Mouse (Mus musculus) liver, embryonic 13.5 days (tissue): ENCODE data around the gene Fig4. TPM values are rescaled to one million over a fixed set of nuclear protein-coding genes. Genes with fewer than 3 reads are reported as not detected.
A peak's percentile ranks its signal among the peaks of the same experiment; 100 is the strongest.

Experiments
- ATAC-seq: fragments of 200-750 bp; cut with Nextera tagmentation; 2 replicates; pipeline ENCODE4 v1.8.0; 2017; ENCODE audit warnings: low read depth, mild to moderate bottlenecking, moderate number of reproducible peaks, moderate library complexity
- DNase-seq: peaks from one replicate; pipeline ENCODE4 v3.0.0; 2022
- H3K27ac ChIP-seq: fragments of 300-500 bp; sonication (generic); 2 replicates; pipeline ENCODE4 v1.5.1; 2015; ENCODE audit warnings: moderate library complexity, mild to moderate bottlenecking, inconsistent platforms
- H3K27me3 ChIP-seq: fragments of 300-500 bp; sonication (generic); 2 replicates; pipeline ENCODE4 v1.6.1; 2015; ENCODE audit warnings: mild to moderate bottlenecking, inconsistent platforms
- H3K36me3 ChIP-seq: fragments of 300-500 bp; sonication (generic); 2 replicates; pipeline ENCODE4 v1.6.1; 2015; ENCODE audit warnings: mild to moderate bottlenecking, inconsistent platforms
- H3K4me1 ChIP-seq: fragments of 300-500 bp; sonication (generic); replicated peaks from 2 replicates; pipeline ENCODE4 v1.6.1; 2015; ENCODE audit warnings: inconsistent platforms
- H3K4me2 ChIP-seq: fragments of 300-500 bp; sonication (generic); 2 replicates; pipeline ENCODE4 v1.6.1; 2015; ENCODE audit warnings: inconsistent platforms, mild to moderate bottlenecking, moderate library complexity
- H3K4me3 ChIP-seq: fragments of 300-500 bp; sonication (generic); replicated peaks from 2 replicates; pipeline ENCODE4 v1.5.1; 2015; ENCODE audit warnings: mild to moderate bottlenecking, inconsistent platforms
- H3K9ac ChIP-seq: fragments of 300-500 bp; sonication (generic); 2 replicates; pipeline ENCODE4 v1.6.1; 2015; ENCODE audit warnings: mild to moderate bottlenecking, inconsistent platforms
- H3K9me3 ChIP-seq: fragments of 300-500 bp; sonication (generic); replicated peaks from 2 replicates; pipeline ENCODE4 v1.6.1; 2016; ENCODE audit warnings: inconsistent platforms
- WGBS: fragments of 180-500 bp; shearing (Covaris S2); methylation state at CpG from one replicate; pipeline ENCODE4 v1.1.7; 2015; ENCODE audit not compliant: insufficient replicate concordance; 5-methylcytosine and 5-hydroxymethylcytosine counted together
- polyA plus RNA-seq: library from polyadenylated mRNA; unstranded; fragments of >200 nt; fragmentation: Nextera tagmentation; extraction: Ambion mirVana; gene quantifications from 2 replicates; pipeline ENCODE4 v1.2.1, GENCODE M21; 2015

Fig4 gene
- polyA plus RNA-seq, 1 experiment from 2014 or later: 9.9 TPM

GRCm38 (mm10) chr10:41182644-41183043, 120.4 kb downstream of the Fig4 start:
- peaks cover 17% of the 10 kb centered on the region for H3K4me1 ChIP-seq
- H3K36me3 ChIP-seq: no peaks in the 10 kb centered on the region
- WGBS: 33% methylated on average over 6 of the region's 6 CpGs
- H3K9ac ChIP-seq: peak overlapping the region; percentile 12; the same call in 1 of the 2 replicates
- peaks cover 15% of the 10 kb centered on the region; the same call in 1 of the 2 replicates for H3K27me3 ChIP-seq
- no peak overlapping the region for H3K4me2 ChIP-seq
- ATAC-seq (no peak), DNase-seq (no peak)
- no peaks in the 10 kb centered on the region for H3K9me3 ChIP-seq
- H3K4me3 ChIP-seq: no peak overlapping the region
- H3K27ac ChIP-seq: no peak overlapping the region

- Histone ChIP-seq H3K9ac (no peak overlapping the region), H3K4me1 (peaks cover 7% of the 10 kb centered on the region; the same call in 1 of the 2 replicates), H3K36me3 (no peaks in the 10 kb centered on the region), H3K27ac (no peak overlapping the region), H3K27me3 (peaks cover 18% of the 10 kb centered on the region), H3K4me2 (no peak overlapping the region), H3K4me3 (no peak overlapping the region), H3K9me3 (no peaks in the 10 kb centered on the region)
- DNase-seq: no peak
- 75% methylated on average over 5 of the region's 5 CpGs for WGBS
- ATAC-seq: no peak
Observed at GRCm38 (mm10) chr10:41166141-41166540, 136.9 kb downstream of the Fig4 start.

GRCm38 (mm10) chr10:41163108-41163507, 140.0 kb downstream of the Fig4 start:
- H3K27ac ChIP-seq: no peak overlapping the region
- 43% methylated on average over 2 of the region's 2 CpGs for WGBS
- H3K4me2 ChIP-seq: no peak overlapping the region
- no peak overlapping the region for H3K4me3 ChIP-seq
- peaks cover 7% of the 10 kb centered on the region; the same call in 1 of the 2 replicates for H3K4me1 ChIP-seq
- no peak for DNase-seq
- no peaks in the 10 kb centered on the region for H3K36me3 ChIP-seq
- no peak for ATAC-seq
- H3K27me3 ChIP-seq: peaks cover 18% of the 10 kb centered on the region
- no peaks in the 10 kb centered on the region for H3K9me3 ChIP-seq
- H3K9ac ChIP-seq: no peak overlapping the region

GRCm38 (mm10) chr10:41157296-41157695, 145.8 kb downstream of the Fig4 start:
- Histone ChIP-seq H3K4me2 (no peak overlapping the region), H3K4me1 (peaks cover 47% of the 10 kb centered on the region), H3K4me3 (no peak overlapping the region), H3K27me3 (no peaks in the 10 kb centered on the region), H3K9ac (no peak overlapping the region), H3K27ac (peak overlapping the region; percentile 4; the same call in 1 of the 2 replicates), H3K9me3 (no peaks in the 10 kb centered on the region), H3K36me3 (no peaks in the 10 kb centered on the region)
- ATAC-seq (no peak), DNase-seq (no peak)
- 90% methylated on average over 2 of the region's 2 CpGs for WGBS

- H3K4me3 ChIP-seq: no peak overlapping the region
- 4% methylated on average over 1 of the region's 1 CpGs for WGBS
- ATAC-seq: peak; percentile 67
Observed at GRCm38 (mm10) chr10:41156693-41157092, 146.4 kb downstream of the Fig4 start.

GRCm38 (mm10) chr10:41153229-41153750, 149.8 kb downstream of the Fig4 start:
- H3K9me3 ChIP-seq: no peaks in the 10 kb centered on the region
- WGBS: 61% methylated on average over 5 of the region's 5 CpGs
- H3K9ac ChIP-seq: 0 out of 2 replicates have a peak overlapping the region, but pooled peaks have one; percentile 31
- no peak overlapping the region for H3K4me2 ChIP-seq
- peaks cover 69% of the 10 kb centered on the region for H3K4me1 ChIP-seq
- 0 out of 2 replicates have a peak, but pooled peaks cover 3% of the 10 kb centered on the region for H3K27me3 ChIP-seq
- no peaks in the 10 kb centered on the region for H3K36me3 ChIP-seq
- no peak overlapping the region for H3K4me3 ChIP-seq
- DNase-seq (peak; percentile 26), ATAC-seq (no peak)
- 0 out of 2 replicates have a peak overlapping the region, but pooled peaks have one; percentile 40 for H3K27ac ChIP-seq

More at GRCm38 (mm10) chr10:41156693-41157092, 146.4 kb downstream of the Fig4 start:
- peaks cover 52% of the 10 kb centered on the region for H3K4me1 ChIP-seq
- H3K9me3 ChIP-seq: no peaks in the 10 kb centered on the region
- no peak overlapping the region for H3K27ac ChIP-seq
- no peaks in the 10 kb centered on the region for H3K27me3 ChIP-seq
- H3K9ac ChIP-seq: no peak overlapping the region
- no peak for DNase-seq
- H3K36me3 ChIP-seq: no peaks in the 10 kb centered on the region
- no peak overlapping the region for H3K4me2 ChIP-seq

GRCm38 (mm10) chr10:41151901-41152300, 151.2 kb downstream of the Fig4 start:
- DNase-seq (no peak), ATAC-seq (no peak)
- Histone ChIP-seq H3K4me1 (peaks cover 68% of the 10 kb centered on the region), H3K9me3 (no peaks in the 10 kb centered on the region), H3K36me3 (no peaks in the 10 kb centered on the region), H3K9ac (peak overlapping the region; percentile 30; the same call in 1 of the 2 replicates), H3K4me2 (no peak overlapping the region), H3K27ac (no peak overlapping the region), H3K4me3 (no peak overlapping the region), H3K27me3 (peaks cover 10% of the 10 kb centered on the region; the same call in 1 of the 2 replicates)
- 63% methylated on average over 4 of the region's 4 CpGs for WGBS

GRCm38 (mm10) chr10:41151441-41151840, 151.6 kb downstream of the Fig4 start:
- ATAC-seq (no peak), DNase-seq (no peak)
- H3K9me3 ChIP-seq: no peaks in the 10 kb centered on the region
- H3K4me2 ChIP-seq: no peak overlapping the region
- H3K27me3 ChIP-seq: peaks cover 15% of the 10 kb centered on the region
- no peak overlapping the region for H3K4me3 ChIP-seq
- H3K9ac ChIP-seq: peak overlapping the region; percentile 30; the same call in 1 of the 2 replicates
- H3K36me3 ChIP-seq: no peaks in the 10 kb centered on the region
- H3K27ac ChIP-seq: no peak overlapping the region
- 65% methylated on average over 18 of the region's 18 CpGs for WGBS
- H3K4me1 ChIP-seq: peaks cover 63% of the 10 kb centered on the region

GRCm38 (mm10) chr10:41151021-41151420, 152.0 kb downstream of the Fig4 start:
- WGBS: 73% methylated on average over 10 of the region's 10 CpGs
- no peak overlapping the region for H3K4me2 ChIP-seq
- no peak for DNase-seq

GRCm38 (mm10) chr10:41150496-41150895, 152.6 kb downstream of the Fig4 start:
- 60% methylated on average over 2 of the region's 2 CpGs for WGBS
- peaks cover 54% of the 10 kb centered on the region for H3K4me1 ChIP-seq
- no peak overlapping the region for H3K4me3 ChIP-seq
- H3K27ac ChIP-seq: no peak overlapping the region
- H3K27me3 ChIP-seq: peaks cover 21% of the 10 kb centered on the region
- H3K9me3 ChIP-seq: no peaks in the 10 kb centered on the region
- no peak overlapping the region for H3K4me2 ChIP-seq
- no peak for DNase-seq
- no peak for ATAC-seq
- no peaks in the 10 kb centered on the region for H3K36me3 ChIP-seq
- H3K9ac ChIP-seq: peak overlapping the region; percentile 7; the same call in 1 of the 2 replicates

More at GRCm38 (mm10) chr10:41151021-41151420, 152.0 kb downstream of the Fig4 start:
- Histone ChIP-seq H3K4me3 (no peak overlapping the region), H3K9me3 (no peaks in the 10 kb centered on the region), H3K4me1 (peaks cover 59% of the 10 kb centered on the region), H3K27me3 (peaks cover 19% of the 10 kb centered on the region), H3K9ac (0 out of 2 replicates have a peak overlapping the region, but pooled peaks have one; percentile 7), H3K27ac (no peak overlapping the region), H3K36me3 (no peaks in the 10 kb centered on the region)
- no peak for ATAC-seq

GRCm38 (mm10) chr10:41149307-41149706, 153.8 kb downstream of the Fig4 start:
- Histone ChIP-seq H3K27me3 (peaks cover 32% of the 10 kb centered on the region), H3K9me3 (no peaks in the 10 kb centered on the region), H3K4me1 (peaks cover 43% of the 10 kb centered on the region), H3K4me2 (no peak overlapping the region), H3K36me3 (no peaks in the 10 kb centered on the region), H3K9ac (no peak overlapping the region), H3K27ac (no peak overlapping the region), H3K4me3 (no peak overlapping the region)
- no peak for ATAC-seq
- no peak for DNase-seq
- WGBS: 61% methylated on average over 3 of the region's 3 CpGs

GRCm38 (mm10) chr10:41146141-41146540, 156.9 kb downstream of the Fig4 start:
- ATAC-seq: no peak
- 58% methylated on average over 2 of the region's 2 CpGs for WGBS

More at GRCm38 (mm10) chr10:41146141-41146540, 156.9 kb downstream of the Fig4 start:
- H3K9ac ChIP-seq: no peak overlapping the region
- H3K27me3 ChIP-seq: peaks cover 51% of the 10 kb centered on the region
- no peak overlapping the region for H3K4me2 ChIP-seq
- H3K9me3 ChIP-seq: no peaks in the 10 kb centered on the region
- H3K4me3 ChIP-seq: no peak overlapping the region
- peaks cover 16% of the 10 kb centered on the region for H3K4me1 ChIP-seq
- H3K36me3 ChIP-seq: no peaks in the 10 kb centered on the region
- no peak for DNase-seq
- no peak overlapping the region for H3K27ac ChIP-seq
